Mouse (Mus musculus): ENCODE data around the gene Auts2.
A peak's percentile ranks its signal among the peaks of the same experiment; 100 is the strongest.

DNA sequence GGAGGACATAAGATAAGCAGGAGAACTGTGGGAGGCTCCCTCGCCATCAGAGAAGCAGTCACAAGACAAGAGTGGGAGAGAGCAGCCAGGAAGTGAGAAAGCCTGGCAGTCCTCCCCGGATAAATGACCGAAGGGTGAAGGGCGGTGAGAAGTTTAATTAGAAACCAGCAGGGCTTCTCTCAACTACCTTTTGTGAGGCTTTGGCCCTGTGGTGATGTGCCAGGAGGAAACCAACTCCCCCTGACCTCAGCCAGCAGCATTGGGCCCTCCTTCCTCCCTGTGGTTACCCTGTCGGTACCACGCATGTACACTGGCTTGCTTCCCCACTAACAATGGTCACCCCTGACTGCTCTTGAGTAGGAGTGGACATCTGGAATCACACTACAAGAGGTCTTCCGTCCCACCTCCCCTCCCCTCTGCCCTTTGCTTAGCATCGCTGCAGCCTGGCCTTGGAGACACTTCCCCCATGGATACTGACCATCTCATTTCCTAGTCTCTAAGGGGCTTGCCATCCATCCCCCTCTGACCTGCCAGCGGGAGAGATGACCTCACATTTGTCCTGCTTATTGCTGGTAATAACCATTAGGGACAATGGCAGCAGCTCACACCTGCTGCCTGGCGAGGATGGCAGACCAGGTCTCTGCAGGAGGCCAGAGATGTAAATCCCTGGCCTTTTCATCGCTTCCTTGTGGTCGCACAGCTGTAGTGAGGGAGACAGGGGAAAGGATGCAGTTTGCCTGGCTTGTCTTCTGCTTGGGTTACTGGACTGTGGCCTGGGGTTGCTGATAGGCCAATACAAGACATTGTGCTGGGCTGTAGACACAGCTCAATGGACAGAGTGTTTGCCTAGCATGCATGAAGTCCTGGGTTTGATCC is 958.6 kb downstream of the Auts2 start:
- no peak for TF ChIP-seq POLR2A (IDR thresholded peaks at IDR 0.05; ENCODE audit: insufficient read depth, low read depth, low read length)
- TF ChIP-seq CTCF (IDR thresholded peaks at IDR 0.05), result 0 out of 2 replicates have a peak, but pooled peaks have one; percentile 7
- peak; percentile 57; the same call in 1 of the 2 replicates for TF ChIP-seq EP300 (IDR thresholded peaks at IDR 0.05; ENCODE audit: insufficient read depth, low read depth, low read length)

Measured in heart, adult 2 months (tissue).